Mouse (Mus musculus): ENCODE results near the gene Dazl. TPM values are rescaled to one million over a fixed set of nuclear protein-coding genes. Genes with fewer than 3 reads are reported as not detected.

Dazl gene
- 0.05 and 0.11 TPM in 2 replicates for polyA plus RNA-seq (2012; rRNA removed)

DNA sequence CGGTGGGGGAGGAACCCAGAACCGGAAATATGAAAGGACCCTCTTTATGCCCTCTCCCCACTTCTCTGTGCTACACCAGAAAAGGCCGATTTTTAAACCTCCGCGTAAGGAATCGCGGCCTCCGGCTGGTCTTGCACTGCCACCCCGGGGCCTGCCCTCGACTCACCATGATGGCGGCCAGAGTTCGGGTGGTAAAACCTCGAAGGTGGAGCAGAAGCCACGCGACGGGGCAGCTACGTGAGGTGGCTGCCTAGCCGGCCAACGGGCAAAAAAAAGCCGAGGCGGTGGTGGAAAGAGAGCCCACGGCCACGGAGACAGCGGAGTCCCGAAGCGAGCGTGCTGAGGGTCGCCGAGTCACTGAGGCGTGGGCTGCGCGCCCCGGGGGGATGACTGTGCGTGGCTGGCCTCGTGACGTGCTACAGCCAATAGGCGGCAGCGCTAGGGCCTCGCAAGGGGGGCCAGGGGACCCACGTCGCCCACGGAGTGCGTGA, at the start of gene Dazl:
Dazl (minus strand) TSS at position 396 of the 491 bp plus-strand sequence.

Other genes with a start within 250 kb of the Dazl start
- 6.0 and 6.6 TPM in 2 replicates for gene Rftn1, start 103.0 kb downstream of the Dazl start, polyA plus RNA-seq (2012; rRNA removed)
- gene Plcl2, start 215.8 kb upstream of the Dazl start, polyA plus RNA-seq (2012; rRNA removed): 9.5 and 10.0 TPM in 2 replicates

Measured in central nervous system, embryonic 11.5 days (tissue).